Mouse (Mus musculus): ENCODE data around the gene Prrc2b.

Prrc2b gene

DNA sequence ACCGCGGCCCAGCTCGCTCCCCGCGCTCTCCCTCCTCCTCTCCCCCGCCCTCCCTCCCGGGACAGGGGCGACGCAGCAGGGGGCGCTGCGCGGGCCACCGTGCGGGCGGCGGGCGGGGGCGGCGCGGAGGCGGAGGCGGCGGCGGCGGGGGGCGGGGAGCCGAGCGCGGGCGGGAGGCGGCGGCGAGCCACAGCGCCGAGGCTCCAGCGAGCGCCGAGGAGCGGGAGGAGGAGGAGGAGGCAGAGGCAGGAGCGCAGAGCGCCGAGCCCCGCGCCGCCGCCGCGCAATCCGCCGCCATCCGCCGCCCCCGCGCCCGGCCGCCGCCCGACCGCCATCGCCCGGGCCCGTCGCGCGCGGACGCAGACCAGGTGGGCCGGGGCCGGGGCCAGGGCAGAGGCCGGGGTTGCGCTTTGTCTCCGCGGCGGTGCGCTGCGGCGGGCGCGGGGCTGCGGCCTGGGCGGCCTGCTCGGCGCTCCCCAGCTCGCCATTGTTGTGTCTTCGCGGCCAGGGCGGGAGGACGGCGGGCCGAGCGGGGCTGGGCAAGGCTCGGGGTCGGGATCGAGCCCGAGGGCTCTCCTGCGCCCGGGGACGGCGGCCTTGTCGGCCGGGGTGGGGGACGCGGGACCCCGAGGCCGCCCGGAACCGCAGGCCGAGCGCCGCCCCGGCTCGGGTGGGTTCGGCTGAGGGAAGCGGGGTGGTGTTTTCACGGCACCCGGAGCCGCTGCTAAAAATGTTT is at the start of gene Prrc2b:
TSS of gene Prrc2b (plus strand) at position 159 of the 736 bp plus-strand sequence.
- CTCF ChIA-PET: interaction anchor here (1.5 kb wide), 1 partner anchor 16 kb away, joined by 5 read pairs; no protein-coding TSS in a partner anchor

DNA sequence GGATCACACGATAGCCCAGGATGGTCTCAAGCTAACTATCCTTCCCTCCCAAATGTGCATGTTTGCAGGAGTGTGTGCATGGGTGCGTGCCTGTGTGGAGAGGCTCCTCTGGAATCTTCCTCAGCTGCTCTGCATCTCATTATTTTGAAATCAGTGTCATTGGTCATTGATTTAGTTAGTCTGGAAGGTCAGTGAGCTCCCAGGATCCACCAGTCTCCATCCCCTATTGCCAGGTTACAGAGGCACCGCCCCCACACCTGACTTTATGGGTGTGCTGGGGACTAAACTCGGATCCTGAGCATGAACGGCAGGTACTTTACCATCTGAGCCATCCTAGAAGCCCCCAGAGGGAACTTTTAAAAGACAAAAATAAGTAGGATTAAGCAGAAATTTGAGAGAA is 47.9 kb upstream of the Prrc2b start:
- CTCF ChIA-PET: no interaction called here

DNA sequence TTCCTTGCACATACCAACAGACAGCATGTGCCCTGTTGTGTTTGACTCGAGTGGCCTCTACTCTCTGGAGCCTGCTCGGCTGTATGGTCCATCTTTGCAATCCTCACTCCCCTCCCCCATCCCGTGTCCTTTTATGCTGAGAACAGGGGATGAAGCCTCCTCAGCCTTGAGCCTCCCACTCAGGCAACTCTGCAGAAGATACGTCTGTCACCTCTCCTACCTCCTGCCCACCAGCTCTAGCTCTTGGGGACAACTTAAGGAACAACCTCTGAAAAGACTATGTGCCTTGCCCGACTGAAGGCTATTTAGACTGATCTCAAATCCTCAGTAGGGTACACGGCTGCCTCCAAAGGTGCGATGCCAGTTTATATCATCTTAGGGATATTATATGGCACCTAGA is 47.3 kb upstream of the Prrc2b start:
- CTCF ChIA-PET: no interaction called here

DNA sequence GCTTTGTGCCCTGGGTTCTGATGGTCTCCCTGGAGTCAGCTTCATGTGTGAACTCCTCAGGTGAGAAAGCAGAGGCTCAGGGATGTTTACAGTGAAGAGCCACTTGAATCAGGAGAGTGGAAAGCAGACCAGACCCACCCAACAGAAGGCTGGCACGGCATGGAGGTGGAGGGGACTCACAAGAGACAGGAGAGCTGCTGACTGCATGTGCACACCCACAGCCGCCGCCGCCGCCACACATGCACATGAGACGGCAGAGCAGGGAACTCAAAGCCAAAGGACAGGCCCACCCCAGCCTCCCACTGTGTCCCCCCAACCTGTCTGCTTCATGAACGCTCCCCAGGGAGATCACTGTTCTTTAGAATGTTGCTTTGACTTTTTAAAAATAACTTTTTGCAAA is 46.8 kb upstream of the Prrc2b start:
- CTCF ChIA-PET: no interaction called here

DNA sequence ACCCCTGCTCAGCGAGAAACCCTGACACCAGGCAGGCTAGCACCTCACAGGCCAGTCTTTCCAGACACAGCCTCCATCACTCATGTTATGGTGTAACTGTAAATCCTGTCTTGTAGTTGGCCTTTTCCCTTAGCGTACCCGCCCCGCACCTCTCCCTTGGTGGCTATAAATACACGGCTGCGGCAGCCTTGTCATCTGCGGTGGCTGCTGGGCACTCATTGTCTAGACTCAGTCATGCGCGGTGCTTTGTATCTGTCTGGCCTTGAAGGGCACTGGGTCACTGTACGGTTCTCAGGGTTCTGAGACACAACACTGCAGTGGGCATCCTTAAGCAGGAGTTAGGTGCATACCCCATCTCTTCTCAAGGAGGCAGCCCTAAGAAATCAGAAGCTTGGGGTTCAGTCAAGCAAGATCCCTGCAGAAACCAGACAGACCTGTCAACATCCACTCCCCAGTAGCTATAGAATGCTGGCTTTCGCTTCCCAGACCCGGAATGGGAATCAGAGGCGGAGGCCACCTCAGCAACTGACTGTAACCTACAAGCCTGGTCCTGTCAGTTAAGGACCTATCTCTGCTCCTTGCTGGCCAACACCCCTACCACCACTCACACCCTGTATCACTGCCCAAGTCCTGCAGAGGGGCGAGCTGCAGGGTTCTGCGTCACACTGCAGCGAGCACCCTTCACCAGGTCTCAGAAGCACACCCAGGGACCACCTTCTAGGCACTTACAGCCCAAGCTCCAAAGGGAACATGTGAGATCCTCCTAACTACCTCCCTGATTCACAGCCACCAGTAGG is 45.6 kb upstream of the Prrc2b start:
- CTCF ChIA-PET: no interaction called here

DNA sequence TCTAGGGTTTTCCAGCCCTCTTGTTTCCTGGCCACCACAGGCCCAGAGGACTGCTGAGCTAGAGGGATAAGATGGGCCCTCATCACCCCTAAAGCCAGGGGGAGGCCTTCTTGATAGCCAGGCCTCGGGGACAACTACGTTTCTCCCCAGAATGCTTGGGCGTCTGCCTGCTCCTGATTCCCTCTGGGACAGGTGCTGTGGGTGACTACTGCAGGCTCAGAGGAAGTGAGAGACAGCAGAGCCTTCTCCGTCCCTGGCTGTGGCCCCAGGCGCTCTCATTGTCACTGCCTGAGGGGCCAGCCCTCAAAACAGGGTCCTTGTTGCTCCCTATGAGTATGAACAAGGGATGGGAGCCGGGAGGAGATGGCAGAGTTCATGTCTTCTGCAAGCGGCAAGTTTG is 45.0 kb upstream of the Prrc2b start:
- CTCF ChIA-PET: interaction anchor here (0.5 kb wide), 1 partner anchor 12 kb away, joined by 3 read pairs; no protein-coding TSS in a partner anchor

DNA sequence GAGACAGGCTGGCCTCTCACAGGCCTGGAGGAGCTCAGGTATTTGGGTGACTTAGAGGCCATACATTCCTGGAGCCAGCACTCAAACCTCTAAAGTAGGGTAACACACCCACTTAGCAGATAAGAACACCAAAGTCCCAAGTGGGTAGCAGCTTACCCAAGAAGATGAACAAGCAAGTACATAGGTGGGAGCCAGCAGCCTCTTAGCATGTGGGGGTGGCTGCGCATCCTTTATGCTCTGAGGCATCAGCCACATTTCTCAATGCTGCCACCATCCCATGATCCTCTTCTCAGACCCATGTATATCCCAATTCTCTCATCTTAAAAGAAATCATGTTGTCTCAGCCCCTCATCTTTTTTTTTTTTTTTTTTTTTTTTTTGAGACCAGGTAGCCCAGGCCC is 39.6 kb upstream of the Prrc2b start:
- CTCF ChIA-PET: interaction anchor here (0.7 kb wide), 1 partner anchor 31 kb away, joined by 11 read pairs; no protein-coding TSS in a partner anchor

DNA sequence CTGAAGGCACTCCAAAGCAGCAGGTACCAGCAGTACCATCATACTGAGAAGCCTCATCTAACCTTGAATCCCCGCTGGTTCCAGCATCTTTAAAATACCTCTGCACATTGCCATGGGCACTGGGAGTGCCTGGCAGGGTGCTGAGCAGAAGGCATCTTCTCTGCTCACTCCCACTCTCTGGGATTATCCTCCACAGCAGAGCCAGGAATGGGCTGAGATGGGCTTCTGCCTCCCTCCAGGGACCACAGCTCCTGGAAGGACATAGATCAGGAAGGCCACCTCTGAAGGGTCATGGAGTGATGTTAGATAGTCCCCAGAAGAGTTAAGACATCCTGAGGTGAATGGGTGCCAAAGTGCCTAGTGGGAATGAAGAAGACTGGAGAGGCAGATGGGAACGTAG is 38.3 kb upstream of the Prrc2b start:
- CTCF ChIA-PET: no interaction called here

DNA sequence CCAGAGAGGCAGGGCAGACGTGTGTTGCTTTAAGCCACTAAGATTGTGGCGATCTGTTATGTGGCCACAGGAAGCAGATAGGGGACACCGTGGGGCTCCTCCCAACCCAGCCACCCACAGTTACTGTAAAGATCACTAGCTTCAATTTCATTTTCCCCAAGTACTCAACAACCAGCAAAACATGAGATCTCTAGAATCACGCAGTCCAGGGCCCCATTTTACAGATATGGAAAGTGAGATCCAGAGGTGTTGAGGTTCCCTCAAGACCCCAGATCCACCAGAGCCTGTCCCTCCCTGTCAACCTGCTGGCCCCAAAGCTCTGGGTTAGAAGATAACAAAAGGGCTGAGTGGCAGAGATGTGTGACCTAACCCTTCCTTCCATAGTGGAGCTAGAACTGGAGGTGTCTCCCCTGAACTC is 35.0 kb upstream of the Prrc2b start:
- CTCF ChIA-PET: no interaction called here

DNA sequence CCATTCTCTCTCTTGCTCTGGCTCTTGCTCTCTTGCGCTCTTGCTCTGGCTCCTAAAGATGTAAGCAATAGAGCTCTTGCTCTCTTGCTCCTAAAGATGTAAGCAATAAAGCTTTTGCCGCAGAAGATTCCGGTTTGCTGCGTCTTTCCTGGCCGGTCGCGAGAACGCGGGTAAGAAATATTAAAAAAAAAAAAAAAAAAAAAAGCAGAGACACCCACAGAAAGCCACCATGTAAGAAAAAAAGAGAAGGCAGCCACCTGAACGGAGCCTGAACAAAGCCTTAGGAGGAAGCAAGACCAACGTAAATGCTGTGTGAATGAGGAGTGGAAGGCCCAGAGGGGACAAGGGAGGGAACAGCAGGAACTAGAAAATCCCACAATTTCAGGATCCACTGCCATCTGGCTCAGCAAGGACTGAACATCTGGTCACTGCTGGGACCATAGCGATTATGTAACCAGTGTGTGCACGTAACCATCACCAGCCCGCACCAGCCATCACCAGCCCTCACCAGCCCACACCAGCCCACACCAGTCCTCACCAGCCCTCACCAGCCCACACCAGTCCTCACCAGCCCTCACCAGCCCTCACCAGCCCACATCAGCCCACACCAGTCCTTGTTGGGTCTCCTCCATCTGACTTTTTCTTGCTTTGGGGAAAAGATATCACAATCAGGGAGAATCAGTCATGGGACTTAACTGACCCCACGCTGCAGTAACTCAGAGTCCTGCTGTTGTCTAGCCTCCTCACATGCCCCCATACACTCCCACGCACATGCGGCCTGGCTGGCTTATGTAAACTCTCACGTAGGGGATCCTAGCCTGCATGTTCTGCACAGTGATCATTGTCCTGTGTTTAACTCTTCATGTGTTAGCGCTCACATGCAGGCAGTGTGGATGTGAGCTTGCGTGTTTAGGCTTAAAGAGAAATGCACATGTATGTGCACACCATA is 30.8 kb upstream of the Prrc2b start:
- CTCF ChIA-PET: interaction anchor here (0.6 to 0.7 kb wide), 2 partner anchors 9 to 333 kb away, joined by 3 to 8 read pairs; no protein-coding TSS in a partner anchor

DNA sequence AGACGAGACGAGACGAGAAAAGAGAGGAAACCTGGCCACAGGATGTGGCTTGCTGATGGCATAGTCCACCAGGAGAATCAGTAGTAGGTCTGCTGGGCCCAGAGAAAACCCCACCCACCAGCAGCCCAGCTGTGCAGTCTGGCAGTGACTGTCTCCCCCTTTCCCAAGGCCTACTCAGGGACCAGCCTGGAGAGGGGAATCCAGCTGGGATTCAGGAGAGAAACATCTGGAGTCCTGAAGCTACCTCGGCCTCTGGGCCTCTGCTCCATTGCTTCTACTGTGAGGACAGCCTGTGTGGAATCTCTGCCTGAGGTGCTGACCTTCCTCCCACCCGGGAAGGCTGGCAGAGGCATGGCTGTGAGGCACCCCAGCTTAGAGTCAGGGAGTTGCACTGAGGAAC is 29.7 kb upstream of the Prrc2b start:
- CTCF ChIA-PET: interaction anchor here (1.3 kb wide), 1 partner anchor 9 kb away, joined by 3 read pairs; no protein-coding TSS in a partner anchor

DNA sequence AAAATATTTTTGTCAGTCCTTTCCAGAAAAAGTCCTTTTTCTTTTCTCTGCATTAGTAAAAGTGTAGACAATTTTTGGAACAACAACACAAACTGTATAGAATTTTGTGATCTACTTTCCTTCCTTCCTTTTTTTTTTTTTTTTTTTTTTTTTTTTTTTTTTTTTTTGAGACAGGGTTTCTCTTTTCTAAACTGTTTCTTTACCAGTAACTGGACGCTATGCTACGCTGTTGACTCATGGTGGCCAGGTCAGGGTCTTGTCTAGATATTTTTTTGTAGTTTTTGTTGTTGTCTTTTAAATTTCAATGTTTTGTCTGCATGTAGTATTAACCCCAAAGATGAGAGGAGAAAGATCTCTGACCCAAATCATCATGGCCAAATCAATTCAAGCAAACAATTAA is 29.1 kb upstream of the Prrc2b start:
- CTCF ChIA-PET: interaction anchor here (1.3 kb wide), 1 partner anchor 9 kb away, joined by 3 read pairs; no protein-coding TSS in a partner anchor

DNA sequence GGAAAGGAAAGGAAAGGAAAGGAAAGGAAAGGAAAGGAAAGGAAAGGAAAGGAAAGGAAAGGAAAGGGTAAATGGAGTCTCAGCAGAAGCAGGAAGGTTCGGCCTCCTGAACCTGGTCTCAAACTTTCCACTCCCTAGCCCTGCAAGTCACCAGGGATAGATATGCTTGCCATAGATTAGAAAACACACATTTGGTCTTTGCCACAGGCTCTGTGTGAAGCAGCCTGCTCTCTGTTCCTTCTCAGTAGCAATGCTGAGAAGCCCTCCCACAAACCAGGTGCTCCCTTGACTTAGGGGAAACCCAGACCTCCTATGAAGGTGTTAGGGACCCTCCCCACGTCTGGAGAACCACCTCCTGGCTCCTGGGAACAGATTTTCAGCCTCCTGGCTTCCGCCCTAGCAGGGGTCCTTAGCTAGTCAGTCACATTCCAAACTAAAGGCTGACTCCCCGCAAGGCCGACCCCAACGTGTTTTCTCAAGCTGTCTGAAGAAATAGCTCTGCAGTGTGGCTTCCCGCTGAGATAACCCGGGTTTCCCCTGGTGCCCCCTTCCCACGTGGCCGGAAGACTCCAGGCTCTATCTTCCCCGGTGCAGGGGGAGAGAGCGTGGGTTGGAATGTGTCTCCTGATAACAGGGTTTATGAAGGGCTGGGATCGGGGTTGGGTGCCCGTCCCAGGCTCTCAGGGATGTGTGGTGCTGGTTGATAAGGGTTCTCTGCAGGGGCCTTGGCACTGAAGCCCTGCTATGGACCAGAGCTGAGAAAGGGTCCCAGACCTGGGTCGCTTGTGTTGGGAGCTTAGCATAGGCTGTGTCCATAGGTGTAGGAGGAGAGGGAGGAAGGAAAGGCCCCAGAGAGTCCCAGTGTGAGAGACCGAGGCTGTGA is 23.0 kb upstream of the Prrc2b start:
- CTCF ChIA-PET: no interaction called here

DNA sequence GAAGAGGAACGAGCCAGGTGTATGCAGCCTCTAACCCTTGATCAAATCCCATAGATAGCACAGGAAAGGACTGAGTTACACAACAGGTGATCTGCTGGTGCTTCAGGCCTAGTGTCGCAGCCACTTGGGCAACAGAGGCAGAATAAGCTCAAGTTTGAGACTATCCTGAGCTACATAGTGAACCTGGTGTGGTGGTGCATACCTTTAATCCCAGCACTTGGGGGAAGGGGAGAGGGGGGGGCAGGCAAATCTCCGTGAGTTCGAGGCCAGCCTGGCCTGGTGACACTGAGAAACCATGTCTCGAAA is 22.4 kb upstream of the Prrc2b start:
- CTCF ChIA-PET: no interaction called here

DNA sequence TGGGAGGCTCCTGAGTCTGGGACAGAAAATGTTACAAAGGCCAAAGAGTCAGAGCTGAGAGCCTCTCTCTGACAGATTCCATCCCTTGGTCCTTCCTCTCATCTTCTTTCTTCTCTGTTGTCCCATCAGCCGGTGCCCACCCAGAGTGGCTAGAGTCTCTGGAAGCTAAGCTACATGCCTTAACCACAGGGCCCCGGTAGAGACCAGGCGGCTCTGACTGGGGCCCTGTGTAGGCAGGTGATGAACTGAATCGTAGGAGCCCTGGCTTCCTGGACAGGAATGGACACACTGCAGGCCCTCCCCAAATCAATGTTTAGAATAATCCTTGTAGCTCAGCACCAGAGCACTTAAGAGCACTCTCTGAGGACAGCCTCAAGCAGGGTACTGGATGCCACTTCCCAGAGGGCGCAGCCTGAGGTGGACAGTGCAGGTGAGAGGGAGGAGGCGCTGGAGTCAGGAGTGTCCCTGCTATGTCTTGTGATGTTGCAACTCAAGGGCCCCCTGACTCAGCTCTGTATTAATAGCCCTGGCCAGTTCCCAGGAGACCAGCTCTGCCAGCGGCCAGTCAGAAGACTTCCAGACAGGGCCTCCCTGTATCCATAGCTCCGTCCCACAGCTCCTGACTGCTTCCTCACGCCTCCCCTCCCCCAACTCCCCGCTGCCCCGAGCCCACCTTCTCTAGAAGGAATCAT is 21.4 kb upstream of the Prrc2b start:
- CTCF ChIA-PET: interaction anchor here (0.5 to 1.4 kb wide), 4 partner anchors 8 to 104 kb away, joined by 3 to 31 read pairs (median 3); no protein-coding TSS in a partner anchor

DNA sequence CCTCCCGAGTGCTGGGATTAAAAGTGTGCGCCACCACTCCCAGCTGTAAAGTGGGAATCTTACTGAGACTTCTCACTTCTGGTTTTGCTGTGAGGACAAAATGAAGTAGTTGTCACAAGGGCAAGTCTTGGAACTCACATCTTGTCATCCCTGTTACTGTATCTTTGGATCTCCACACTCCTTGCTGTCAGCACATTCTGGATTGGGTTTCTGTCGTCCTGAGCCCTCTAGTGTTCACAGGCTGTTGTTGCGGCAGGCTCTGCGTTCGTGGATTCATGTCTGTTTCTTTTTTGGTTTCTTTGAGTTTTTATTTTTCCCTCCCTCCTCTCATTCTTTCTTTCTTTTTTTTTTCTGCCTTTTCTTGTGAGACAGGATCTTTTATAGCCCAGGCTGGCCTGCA is 20.4 kb upstream of the Prrc2b start:
- CTCF ChIA-PET: interaction anchor here (0.7 to 1.4 kb wide), 3 partner anchors 9 to 88 kb away, joined by 3 to 11 read pairs (median 3); no protein-coding TSS in a partner anchor

DNA sequence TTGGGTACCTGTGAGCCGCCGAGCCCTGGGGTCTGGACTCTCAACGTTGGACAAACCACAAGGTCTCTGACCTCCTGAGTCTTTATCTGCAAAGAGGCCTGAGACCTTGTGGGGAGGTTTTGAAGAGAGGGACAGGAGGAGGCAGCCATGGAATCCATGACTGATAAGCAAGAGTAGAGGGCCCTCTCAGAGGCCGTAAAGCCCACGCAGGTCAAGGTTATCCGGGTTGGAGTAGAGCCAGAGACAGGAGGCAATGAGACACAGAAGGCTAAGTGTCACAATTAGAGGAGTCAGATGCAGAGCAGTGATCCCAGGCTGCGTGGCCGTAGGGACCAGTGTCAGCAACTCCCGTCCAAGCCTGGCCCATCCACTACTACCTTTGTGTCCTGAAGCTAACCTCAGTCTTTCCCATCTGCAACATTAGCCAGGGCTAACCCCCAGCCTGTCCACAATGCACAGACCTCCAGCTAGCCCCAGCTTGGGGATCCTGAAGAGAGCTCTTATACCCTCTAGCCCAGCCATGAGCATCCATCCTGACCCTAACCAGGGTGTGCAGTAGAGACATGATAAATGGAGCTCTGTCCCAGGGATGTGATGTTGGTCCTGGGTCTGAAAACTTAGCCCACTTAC is 19.6 kb upstream of the Prrc2b start:
- CTCF ChIA-PET: interaction anchor here (0.7 to 1.4 kb wide), 2 partner anchors 10 to 32 kb away, joined by 3 to 7 read pairs; no protein-coding TSS in a partner anchor

DNA sequence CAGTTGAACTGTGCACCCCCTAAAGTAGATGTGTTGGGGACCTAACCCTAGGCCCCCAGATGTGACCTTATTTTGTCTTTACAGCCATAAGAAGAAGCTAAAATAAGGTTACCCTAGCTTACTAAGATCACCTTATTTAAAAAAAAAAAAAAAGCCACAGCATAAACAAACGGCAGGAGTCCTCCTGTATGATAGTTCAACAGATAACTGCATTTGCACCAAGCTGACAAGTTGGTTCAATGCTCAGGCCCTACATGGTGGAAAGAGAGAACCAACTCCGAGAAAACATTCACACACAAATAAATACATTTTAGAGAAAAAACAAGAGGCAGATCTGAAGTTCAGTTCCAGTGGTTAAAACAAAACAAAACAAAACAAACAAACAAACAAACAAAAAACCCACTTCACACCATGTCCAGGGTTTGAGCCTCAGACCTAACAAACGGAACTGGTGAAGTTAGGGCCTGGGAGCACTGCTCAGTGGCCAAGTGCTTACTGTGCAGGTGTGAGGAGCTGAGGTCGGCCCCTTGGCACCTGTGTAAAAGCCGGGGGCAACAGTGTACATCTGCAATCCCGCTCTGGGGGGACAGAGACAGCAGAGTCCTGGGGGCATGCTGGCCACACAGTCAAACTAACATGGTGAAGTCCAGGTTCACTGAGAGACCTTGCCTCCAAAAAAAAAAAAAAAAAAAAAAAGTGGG is 18.9 kb upstream of the Prrc2b start:
- CTCF ChIA-PET: interaction anchor here (0.6 to 0.7 kb wide), 3 partner anchors 10 to 624 kb away, joined by 3 to 13 read pairs (median 12); no protein-coding TSS in a partner anchor

DNA sequence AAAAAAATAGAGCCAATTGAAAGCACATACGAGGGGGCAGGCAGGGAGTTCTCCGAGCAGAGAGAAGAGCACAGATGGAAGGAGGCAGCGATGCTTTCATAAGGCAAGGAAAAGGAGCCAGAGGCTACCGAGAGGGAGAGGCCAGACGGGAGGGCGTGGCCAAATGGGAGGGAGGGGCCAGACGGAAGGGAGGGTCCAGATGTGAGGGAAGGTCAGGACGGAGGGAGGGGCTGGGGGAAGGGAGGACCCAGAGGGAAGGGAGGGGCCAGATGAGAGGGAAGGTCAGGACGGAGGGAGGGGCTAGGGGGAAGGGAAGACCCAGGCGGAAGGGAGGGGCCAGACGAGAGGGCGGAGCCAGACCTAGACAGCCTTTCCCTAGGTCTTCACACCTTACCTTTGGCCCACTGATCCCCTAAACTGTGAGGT is 18.3 kb upstream of the Prrc2b start:
- CTCF ChIA-PET: interaction anchor here (0.6 to 0.7 kb wide), 2 partner anchors 10 to 272 kb away, joined by 3 to 13 read pairs; no protein-coding TSS in a partner anchor

Data from spleen, embryonic (tissue).